Mouse (Mus musculus) hindbrain, embryonic 16.5 days (tissue): ENCODE data around the gene Gpr85. TPM values are rescaled to one million over a fixed set of nuclear protein-coding genes. Genes with fewer than 3 reads are reported as not detected.
"Not testable (repeated sequence)": the region's sequence is repeated elsewhere in the genome, so short reads cannot be mapped to it uniquely, and the experiment has no call there.

Experiments used
- ATAC-seq: fragments of 200-750 bp; cut with Nextera tagmentation; 2 replicates; pipeline ENCODE4 v1.8.0; 2017; ENCODE audit warnings: moderate TSS enrichment, moderate library complexity
- H3K27ac ChIP-seq: fragments of 300-500 bp; sonication (generic); 2 replicates; pipeline ENCODE4 v1.5.1; 2014; ENCODE audit warnings: low read depth, mild to moderate bottlenecking, control low read depth, low read length, moderate library complexity
- H3K27me3 ChIP-seq: fragments of 300-500 bp; sonication (generic); replicated peaks from 2 replicates; pipeline ENCODE4 v1.6.1; 2014; ENCODE audit warnings: low read length; ENCODE audit not compliant: control insufficient read depth, insufficient read depth
- H3K36me3 ChIP-seq: fragments of 300-500 bp; sonication (generic); 2 replicates; pipeline ENCODE4 v1.6.1; 2014; ENCODE audit warnings: mild to moderate bottlenecking, low read length, moderate library complexity, mixed read lengths; ENCODE audit not compliant: control insufficient read depth, insufficient read depth
- H3K4me1 ChIP-seq: fragments of 300-500 bp; sonication (generic); 2 replicates; pipeline ENCODE4 v1.6.1; 2014; ENCODE audit warnings: low read depth, low read length; ENCODE audit not compliant: control insufficient read depth, insufficient read depth
- H3K4me2 ChIP-seq: fragments of 300-500 bp; sonication (generic); 2 replicates; pipeline ENCODE4 v1.6.1; 2014; ENCODE audit warnings: mild to moderate bottlenecking, low read length, control low read depth, moderate library complexity
- H3K4me3 ChIP-seq: fragments of 300-500 bp; sonication (generic); 2 replicates; pipeline ENCODE4 v1.5.1; 2014; ENCODE audit warnings: mild to moderate bottlenecking, low read length, control low read depth, moderate library complexity
- H3K9ac ChIP-seq: fragments of 300-500 bp; sonication (generic); 2 replicates; pipeline ENCODE4 v1.6.1; 2014; ENCODE audit warnings: low read depth, mild to moderate bottlenecking, control low read depth, low read length, moderate library complexity
- H3K9me3 ChIP-seq: fragments of 300-500 bp; sonication (generic); 2 replicates; pipeline ENCODE4 v1.6.1; 2014; ENCODE audit warnings: mild to moderate bottlenecking, low read length, moderate library complexity; ENCODE audit not compliant: control insufficient read depth
- WGBS: fragments of 180-500 bp; shearing (Covaris S2); extraction: QIAGEN DNeasy Blood & Tissue Kit; methylation state at CpG from one replicate; pipeline ENCODE4 v1.1.7; 2014; 5-methylcytosine and 5-hydroxymethylcytosine counted together
- polyA plus RNA-seq: library from polyadenylated mRNA; unstranded; fragments of >200 nt; fragmentation: Nextera tagmentation; extraction: Ambion mirVana; gene quantifications from 2 replicates; pipeline ENCODE4 v1.2.1, GENCODE M21; 2015

Gene Gpr85
- polyA plus RNA-seq, 1 experiment from 2014 or later = 95.1 TPM

DNA sequence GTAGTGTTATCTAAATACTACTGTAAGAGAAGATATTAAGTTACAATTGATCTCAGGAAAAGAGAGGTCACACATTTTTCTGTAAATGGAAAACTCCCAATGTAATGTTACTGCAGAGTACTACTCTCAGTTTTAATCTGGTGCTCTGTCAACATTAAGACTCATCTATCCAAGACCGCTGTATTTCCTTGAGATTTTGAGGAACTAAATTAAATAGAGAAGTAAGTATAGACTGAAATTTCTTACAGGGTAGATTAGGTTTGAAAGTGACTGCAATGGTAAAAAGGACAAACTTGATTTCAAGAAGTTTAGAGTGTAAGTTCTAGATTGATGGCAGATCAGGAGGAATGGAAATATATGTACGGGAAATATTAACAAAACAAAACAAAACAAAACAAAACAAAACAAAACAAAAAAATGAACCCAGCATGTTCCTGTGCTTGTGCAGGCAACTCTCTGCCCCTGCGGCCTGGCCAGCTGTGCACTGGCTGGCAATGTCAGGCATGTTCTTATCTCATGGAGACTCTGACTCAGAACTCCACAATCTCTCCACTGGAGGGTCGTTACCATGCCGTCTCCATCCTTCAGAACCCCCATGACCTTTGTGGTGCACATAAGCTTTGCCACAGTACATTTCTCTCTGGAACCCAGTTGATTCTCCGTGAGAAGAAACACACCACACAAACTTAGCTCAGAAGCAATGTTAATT is 20.3 kb upstream of the Gpr85 start:
- ATAC-seq = no peak
- Histone ChIP-seq H3K4me2 (no peak overlapping the region), H3K27me3 (no peaks in the 10 kb centered on the region), H3K36me3 (no peaks in the 10 kb centered on the region), H3K9me3 (no peaks in the 10 kb centered on the region), H3K4me3 (no peak overlapping the region), H3K4me1 (no peaks in the 10 kb centered on the region), H3K9ac (no peak overlapping the region), H3K27ac (no peak overlapping the region)
- 88% methylated on average over 6 of the region's 6 CpGs for WGBS

DNA sequence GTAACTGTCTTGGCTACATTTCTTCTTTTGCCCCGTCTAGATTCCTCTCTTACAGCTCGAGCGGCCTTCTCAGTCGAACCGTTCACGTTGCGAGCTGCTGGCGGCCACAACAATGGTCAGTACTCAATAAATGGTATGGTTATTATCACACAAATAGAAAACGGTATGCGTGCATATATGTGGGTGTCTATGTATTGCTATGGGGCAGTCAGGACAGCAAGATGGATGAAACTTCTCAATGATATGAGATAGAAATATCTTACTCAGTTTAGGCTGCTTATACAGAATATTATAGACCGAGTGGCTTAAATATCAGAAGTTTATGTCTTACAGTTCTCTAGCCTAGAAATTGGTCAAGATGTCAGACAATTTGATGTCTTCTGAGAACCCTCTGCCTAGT is 14.5 kb upstream of the Gpr85 start:
- H3K36me3 ChIP-seq = no peaks in the 10 kb centered on the region
- no peaks in the 10 kb centered on the region for H3K9me3 ChIP-seq
- H3K27me3 ChIP-seq = no peaks in the 10 kb centered on the region
- H3K4me2 ChIP-seq = no peak overlapping the region
- no peaks in the 10 kb centered on the region for H3K4me1 ChIP-seq
- 17% methylated on average over 10 of the region's 11 CpGs for WGBS
- H3K4me3 ChIP-seq = no peak overlapping the region
- H3K27ac ChIP-seq = no peak overlapping the region
- no peak overlapping the region for H3K9ac ChIP-seq
- ATAC-seq = no peak

DNA sequence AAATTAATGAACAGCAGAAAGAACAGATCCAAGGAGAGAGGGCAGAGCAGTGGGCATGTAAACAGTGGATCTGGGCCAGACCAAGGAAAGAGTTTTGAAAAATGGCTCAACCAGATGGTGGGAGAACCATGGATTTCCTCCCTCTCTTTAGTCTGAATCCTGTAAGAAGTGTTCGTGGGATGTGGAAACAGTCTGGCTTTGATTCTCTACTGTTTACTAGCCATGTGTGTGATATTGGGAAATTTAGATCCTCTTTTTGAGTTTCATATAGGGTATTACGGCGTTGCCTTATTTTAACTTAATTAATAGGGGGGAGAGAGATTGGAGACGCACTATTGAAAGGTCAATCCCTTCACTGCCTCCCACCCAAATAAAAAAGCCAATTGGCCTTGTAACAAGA is 13.5 kb upstream of the Gpr85 start:
- Histone ChIP-seq H3K9me3 (no peaks in the 10 kb centered on the region), H3K9ac (no peak overlapping the region), H3K36me3 (no peaks in the 10 kb centered on the region), H3K4me3 (no peak overlapping the region), H3K27ac (no peak overlapping the region), H3K27me3 (no peaks in the 10 kb centered on the region), H3K4me2 (no peak overlapping the region), H3K4me1 (no peaks in the 10 kb centered on the region)
- 75% methylated on average over 4 of the region's 4 CpGs for WGBS
- no peak for ATAC-seq

GRCm38 (mm10) chr6:13846031-13846430 is 6.3 kb upstream of the Gpr85 start:
- H3K4me2 ChIP-seq, H3K4me1 ChIP-seq, H3K36me3 ChIP-seq, ATAC-seq, H3K9ac ChIP-seq, H3K27me3 ChIP-seq, H3K9me3 ChIP-seq, H3K4me3 ChIP-seq, H3K27ac ChIP-seq: not testable (repeated sequence)
- 100% methylated on average over 1 of the region's 1 CpGs for WGBS

DNA sequence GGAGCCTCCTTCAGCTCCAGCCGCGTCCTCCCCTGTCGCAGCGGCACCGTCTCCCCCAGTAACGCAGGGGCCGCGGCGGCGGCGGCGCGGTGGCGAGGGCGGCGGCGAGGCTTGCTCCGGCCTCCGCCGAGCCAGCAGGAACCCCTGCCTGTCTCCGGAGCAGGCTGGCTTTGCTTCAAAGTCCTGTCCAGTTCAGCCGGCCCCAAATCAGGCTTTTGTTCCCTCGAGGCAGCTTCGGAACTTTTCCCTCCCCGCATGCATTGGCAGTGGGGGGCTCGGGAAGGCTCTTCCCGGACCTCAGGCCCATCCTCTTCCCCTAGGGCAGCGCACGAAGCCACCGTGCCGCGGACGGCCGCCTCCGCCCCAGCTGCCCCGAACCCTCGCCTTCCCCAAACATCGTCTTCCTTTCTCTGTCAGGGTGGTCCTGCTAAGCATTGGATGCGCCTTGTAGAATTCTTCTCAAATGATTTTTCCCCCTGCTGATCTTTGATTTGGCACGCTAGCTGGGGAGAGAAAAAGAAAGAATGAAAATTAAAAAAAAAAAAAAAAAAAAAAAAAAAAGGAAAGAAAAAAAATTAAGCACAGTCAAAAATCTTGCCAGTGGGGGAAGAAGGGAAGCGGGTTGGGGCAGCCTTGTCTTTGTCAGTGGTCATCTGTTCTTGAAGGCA is 931 bp downstream of the Gpr85 start:
- Histone ChIP-seq H3K4me2 (peak overlapping the region; percentile 84), H3K9ac (peak overlapping the region; percentile 96), H3K9me3 (no peaks in the 10 kb centered on the region), H3K36me3 (no peaks in the 10 kb centered on the region), H3K27ac (peak overlapping the region; percentile 99), H3K4me3 (peak overlapping the region; percentile 69), H3K27me3 (no peaks in the 10 kb centered on the region), H3K4me1 (no peaks in the 10 kb centered on the region)
- ATAC-seq = peak; percentile 89
- WGBS = under 1% methylated on average over 41 of the region's 41 CpGs

GRCm38 (mm10) chr6:13837916-13838676 is 1.6 kb downstream of the Gpr85 start:
- H3K4me2 ChIP-seq = peak overlapping the region; percentile 84
- under 1% methylated on average over 19 of the region's 19 CpGs for WGBS
- H3K9ac ChIP-seq = peak overlapping the region; percentile 96
- no peaks in the 10 kb centered on the region for H3K36me3 ChIP-seq
- H3K9me3 ChIP-seq = no peaks in the 10 kb centered on the region
- H3K4me3 ChIP-seq = peak overlapping the region; percentile 69
- ATAC-seq = peak; percentile 16
- H3K27ac ChIP-seq = peak overlapping the region; percentile 99
- H3K4me1 ChIP-seq = peaks cover 5% of the 10 kb centered on the region; the same call in 1 of the 2 replicates
- no peaks in the 10 kb centered on the region for H3K27me3 ChIP-seq

DNA sequence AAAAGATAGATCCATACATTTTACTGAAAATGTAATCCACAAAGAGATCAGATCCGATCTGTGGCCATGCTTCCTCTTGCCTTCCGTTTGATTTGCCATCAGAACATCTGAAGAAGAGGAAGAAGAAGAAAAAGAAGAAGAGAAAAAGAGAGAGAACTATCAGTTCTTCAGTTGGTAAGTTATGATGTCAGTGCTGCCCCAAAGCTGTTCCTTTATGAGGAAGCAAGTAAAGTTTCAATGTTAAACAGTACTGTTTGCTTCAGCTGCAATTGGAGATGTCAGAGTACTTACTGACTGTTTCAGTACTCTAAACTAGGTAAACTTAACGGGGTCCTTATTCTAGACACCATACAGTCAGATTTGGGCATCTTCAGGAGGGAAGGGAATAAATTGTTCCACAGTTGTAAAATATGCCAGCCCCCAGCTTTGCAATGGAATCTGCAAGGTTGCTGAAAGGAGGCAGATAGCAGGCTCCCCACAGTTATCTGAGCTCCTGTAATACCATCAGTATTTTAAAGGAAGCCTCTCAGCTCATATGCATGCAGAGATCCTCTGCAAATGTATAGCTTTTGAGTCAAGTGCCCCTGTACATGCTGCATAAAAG is 2.7 kb downstream of the Gpr85 start:
- no peaks in the 10 kb centered on the region for H3K36me3 ChIP-seq
- 56% methylated on average over 3 of the region's 3 CpGs for WGBS
- peak overlapping the region; percentile 99 for H3K27ac ChIP-seq
- ATAC-seq = no peak
- peaks cover 9% of the 10 kb centered on the region for H3K4me1 ChIP-seq
- H3K4me2 ChIP-seq = peak overlapping the region; percentile 84
- H3K27me3 ChIP-seq = no peaks in the 10 kb centered on the region
- H3K4me3 ChIP-seq = peak overlapping the region; percentile 69
- no peaks in the 10 kb centered on the region for H3K9me3 ChIP-seq
- peak overlapping the region; percentile 96 for H3K9ac ChIP-seq

GRCm38 (mm10) chr6:13835720-13836665 is 3.7 kb downstream of the Gpr85 start:
- H3K4me1 ChIP-seq = peaks cover 9% of the 10 kb centered on the region
- 35% methylated on average over 17 of the region's 17 CpGs for WGBS
- peak overlapping the region; percentile 99 for H3K27ac ChIP-seq
- ATAC-seq = peak; percentile 50
- H3K36me3 ChIP-seq = no peaks in the 10 kb centered on the region
- no peaks in the 10 kb centered on the region for H3K9me3 ChIP-seq
- H3K27me3 ChIP-seq = no peaks in the 10 kb centered on the region
- H3K4me2 ChIP-seq = peak overlapping the region; percentile 84
- H3K4me3 ChIP-seq = peak overlapping the region; percentile 69
- H3K9ac ChIP-seq = peak overlapping the region; percentile 96
